7 mouse cellular contexts compared by ENCODE assay signal in genomic region chr19:10602787-10603186, GRCm38 (mm10). TPM values are rescaled to one million over a fixed set of nuclear protein-coding genes. Genes with fewer than 3 reads are reported as not detected.
DNase-seq lines count a peak whose midpoint lies in the region; ATAC-seq lines count a peak whose summit lies in the region.

No protein-coding gene starts in this region.

- no peaks in the 10 kb centered on the region for H3K27me3 ChIP-seq in intestine, embryonic 15.5 days (replicated peaks)
- H3K27me3 ChIP-seq in midbrain, embryonic 10.5 days (ENCODE audit: low read depth, poor library complexity, severe bottlenecking), result no peaks in the 10 kb centered on the region

- ATAC-seq in intestine, embryonic 15.5 days, result peak; percentile 65

- no peaks in the 10 kb centered on the region for H3K9me3 ChIP-seq in intestine, embryonic 15.5 days
- no peaks in the 10 kb centered on the region for H3K9me3 ChIP-seq in midbrain, embryonic 10.5 days (replicated peaks)

- H3K9ac ChIP-seq in intestine, embryonic 15.5 days, result peak overlapping the region; percentile 44

- 0 out of 2 replicates have a peak, but pooled peaks cover 8% of the 10 kb centered on the region for H3K36me3 ChIP-seq in intestine, embryonic 15.5 days
- peaks cover 38% of the 10 kb centered on the region for H3K36me3 ChIP-seq in midbrain, embryonic 10.5 days

- peak overlapping the region; percentile 73 for H3K4me2 ChIP-seq in intestine, embryonic 15.5 days (replicated peaks)

- H3K4me3 ChIP-seq in intestine, embryonic 15.5 days (replicated peaks), result peak overlapping the region; percentile 28
- peak overlapping the region; percentile 51 for H3K4me3 ChIP-seq in midbrain, embryonic 10.5 days

- intact Hi-C loops in left cerebral cortex, postnatal 25 days (cut with DNase I), result no loop called here

- WGBS in intestine, embryonic 15.5 days, result 3% methylated on average over 9 of the region's 9 CpGs
- WGBS in midbrain, embryonic 10.5 days, result 6% methylated on average over 9 of the region's 9 CpGs

- peaks cover 26% of the 10 kb centered on the region for H3K4me1 ChIP-seq in intestine, embryonic 15.5 days (replicated peaks)
- peaks cover 45% of the 10 kb centered on the region for H3K4me1 ChIP-seq in midbrain, embryonic 10.5 days

- H3K27ac ChIP-seq in intestine, embryonic 15.5 days, result peak overlapping the region; percentile 89
- peak overlapping the region; percentile 95 for H3K27ac ChIP-seq in midbrain, embryonic 10.5 days (replicated peaks)

- peak; percentile 87 to 95 for DNase-seq in adrenal gland, adult (ENCODE audit: inconsistent age in 2 of 2, low spot score in 1 of 2)
- peak; percentile 96 for DNase-seq in embryo, embryonic 10.5 days (ENCODE audit: low spot score)
- peak; percentile 80 for DNase-seq in gastrocnemius, postnatal 25 days
- peak; percentile 86 to 91 for DNase-seq in left cerebral cortex, postnatal 25 days (ENCODE audit: low spot score in 2 of 2)
- DNase-seq in midbrain, embryonic 10.5 days (ENCODE audit: low spot score), result peak; percentile 90
- peak; percentile 96 for DNase-seq in right cerebral cortex, postnatal 4 days

RNA-seq across cellular contexts. Expression of gene Ddb1, which starts 2.3 kb away (rescaled TPM):
- 100 to 1,000 TPM; 114 to 129 TPM for total RNA-seq in gastrocnemius, postnatal 25 days (2021)
- 278 and 283 TPM in 2 replicates for polyA plus RNA-seq in intestine, embryonic 15.5 days (2015; fragmentation: Nextera tagmentation; extraction: Ambion mirVana)
- total RNA-seq in left cerebral cortex, postnatal 25 days (2021), result 100 to 1,000 TPM; 193 to 194 TPM
- 463 and 501 TPM in 2 replicates for polyA plus RNA-seq in midbrain, embryonic 10.5 days (2016; fragmentation: Nextera tagmentation; extraction: Ambion mirVana)

RNA-seq across cellular contexts. Expression of gene Tkfc, which starts 2.7 kb away (rescaled TPM):
- 1 to 10 TPM; 4.2 to 5.1 TPM for total RNA-seq in gastrocnemius, postnatal 25 days (2021)
- polyA plus RNA-seq in intestine, embryonic 15.5 days (2015; fragmentation: Nextera tagmentation; extraction: Ambion mirVana), result 36.3 and 45.5 TPM in 2 replicates
- total RNA-seq in left cerebral cortex, postnatal 25 days (2021), result 10 to 100 TPM; 20.4 to 21.3 TPM
- polyA plus RNA-seq in midbrain, embryonic 10.5 days (2016; fragmentation: Nextera tagmentation; extraction: Ambion mirVana), result 24.0 and 25.7 TPM in 2 replicates

RNA-seq across cellular contexts. Expression of gene Tmem138, which starts 25.6 kb away (rescaled TPM):
- 1 to 10 TPM; 1.3 to 1.4 TPM for total RNA-seq in gastrocnemius, postnatal 25 days (2021)
- polyA plus RNA-seq in intestine, embryonic 15.5 days (2015; fragmentation: Nextera tagmentation; extraction: Ambion mirVana), result 26.8 and 28.5 TPM in 2 replicates
- 10 to 100 TPM; 12.4 to 13.6 TPM for total RNA-seq in left cerebral cortex, postnatal 25 days (2021)
- polyA plus RNA-seq in midbrain, embryonic 10.5 days (2016; fragmentation: Nextera tagmentation; extraction: Ambion mirVana), result 67.4 and 68.5 TPM in 2 replicates

RNA-seq across cellular contexts. Expression of gene Cyb561a3, which starts 25.8 kb away (rescaled TPM):
- 1 to 10 TPM; 4.5 to 6.2 TPM for total RNA-seq in gastrocnemius, postnatal 25 days (2021)
- polyA plus RNA-seq in intestine, embryonic 15.5 days (2015; fragmentation: Nextera tagmentation; extraction: Ambion mirVana), result 17.0 and 19.2 TPM in 2 replicates
- 10 to 100 TPM; 12.2 to 13.9 TPM for total RNA-seq in left cerebral cortex, postnatal 25 days (2021)
- 15.2 and 15.3 TPM in 2 replicates for polyA plus RNA-seq in midbrain, embryonic 10.5 days (2016; fragmentation: Nextera tagmentation; extraction: Ambion mirVana)

RNA-seq across cellular contexts. Expression of gene Vwce, which starts 31.2 kb away (rescaled TPM):
- total RNA-seq in gastrocnemius, postnatal 25 days (2021), result under 1 TPM in 1 of 2 experiments, not detected in 1; 0.08 TPM
- polyA plus RNA-seq in intestine, embryonic 15.5 days (2015; fragmentation: Nextera tagmentation; extraction: Ambion mirVana), result 3.4 and 4.8 TPM in 2 replicates
- under 1 TPM; 0.18 to 0.50 TPM for total RNA-seq in left cerebral cortex, postnatal 25 days (2021)
- 0.65 and 0.95 TPM in 2 replicates for polyA plus RNA-seq in midbrain, embryonic 10.5 days (2016; fragmentation: Nextera tagmentation; extraction: Ambion mirVana)

Comparison
In these comparisons a context has a peak if more than half of its experiments do, and no peak if none do; other contexts are left out.
1. Peak in every context shown above with its lines: DNase-seq, ATAC-seq, H3K4me3 ChIP-seq and H3K27ac ChIP-seq.
2. RNA of gene Tmem138, which starts 25.6 kb away (total RNA-seq): 12.4 to 13.6 TPM in left cerebral cortex, postnatal 25 days; 1.3 to 1.4 TPM in gastrocnemius, postnatal 25 days; every median in the first group is over 4 times any median in the second.